Mouse (Mus musculus): ENCODE measurements at regions not wholly inside any gene's neighbourhood (a gene's known extent, or its start where the extent isn't known, plus 50 kb on each side); places are given as distances from the start of the nearest gene placed in this dataset.

DNA sequence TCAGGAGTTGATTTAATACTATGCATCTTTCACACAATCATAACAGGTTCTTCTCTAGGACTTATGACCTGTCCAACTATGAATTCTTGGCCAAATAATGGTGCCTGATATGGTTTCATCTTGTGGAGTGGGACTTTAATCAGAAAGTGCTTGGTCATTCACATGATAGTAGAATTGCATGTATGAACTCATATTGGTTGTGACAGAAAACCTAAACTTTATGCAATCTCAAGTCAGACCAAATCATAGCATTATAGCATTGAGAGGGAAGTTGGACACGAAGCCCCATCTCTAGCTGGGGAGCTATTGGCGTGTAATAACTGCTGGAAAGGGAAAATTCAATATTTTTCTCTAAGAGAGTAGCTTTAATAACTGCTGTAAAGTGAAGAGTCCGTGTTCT lies 639.4 kb upstream of the B3galt2 start:
- no peak for ATAC-seq

GRCm38 (mm10) chr1:143006045-143006444 lies 634.4 kb upstream of the B3galt2 start:
- H3K4me1 ChIP-seq (ENCODE audit: insufficient read depth), result no peaks in the 10 kb centered on the region
- TF ChIP-seq CTCF (IDR thresholded peaks at IDR 0.05; ENCODE audit: low read depth) (no peak), EP300 (IDR thresholded peaks at IDR 0.05; ENCODE audit: low read depth) (no peak)
- no peak overlapping the region for H3K4me3 ChIP-seq (ENCODE audit: low read depth, low read length)
- H3K9ac ChIP-seq (replicated peaks), result no peak overlapping the region
- DNase-seq (no peak), ATAC-seq (no peak)
- no peaks in the 10 kb centered on the region for H3K36me3 ChIP-seq (replicated peaks; ENCODE audit: insufficient read depth, low read length)
- no peak overlapping the region for H3K27ac ChIP-seq (ENCODE audit: low read depth)
- H3K4me2 ChIP-seq (ENCODE audit: low read depth, low read length), result no peak overlapping the region
- H3K27me3 ChIP-seq (ENCODE audit: insufficient read depth, low read length), result no peaks in the 10 kb centered on the region
- 81% methylated on average over 3 of the region's 3 CpGs for WGBS (ENCODE audit: insufficient replicate concordance)
- H3K9me3 ChIP-seq (ENCODE audit: low read length), result no peaks in the 10 kb centered on the region

More for the DNA sequence above, 639.4 kb upstream of the B3galt2 start:
- H3K4me2 ChIP-seq (ENCODE audit: low read depth, low read length), result no peak overlapping the region
- no peak for DNase-seq
- H3K4me1 ChIP-seq (ENCODE audit: insufficient read depth), result no peaks in the 10 kb centered on the region
- no peak overlapping the region for H3K9ac ChIP-seq (replicated peaks)
- no peak overlapping the region for H3K27ac ChIP-seq (ENCODE audit: low read depth)
- no peaks in the 10 kb centered on the region for H3K36me3 ChIP-seq (replicated peaks; ENCODE audit: insufficient read depth, low read length)
- TF ChIP-seq EP300 (IDR thresholded peaks at IDR 0.05; ENCODE audit: low read depth) (no peak), CTCF (IDR thresholded peaks at IDR 0.05; ENCODE audit: low read depth) (no peak)
- no peaks in the 10 kb centered on the region for H3K9me3 ChIP-seq (ENCODE audit: low read length)
- H3K4me3 ChIP-seq (ENCODE audit: low read depth, low read length), result no peak overlapping the region
- 63% methylated on average over 3 of the region's 3 CpGs for WGBS (ENCODE audit: insufficient replicate concordance)
- H3K27me3 ChIP-seq (ENCODE audit: insufficient read depth, low read length), result no peaks in the 10 kb centered on the region

- H3K4me2 ChIP-seq (ENCODE audit: low read depth, low read length), result no peak overlapping the region
These were observed 620.5 kb upstream of the B3galt2 start for GRCm38 (mm10) chr1:143019982-143020381.

DNA sequence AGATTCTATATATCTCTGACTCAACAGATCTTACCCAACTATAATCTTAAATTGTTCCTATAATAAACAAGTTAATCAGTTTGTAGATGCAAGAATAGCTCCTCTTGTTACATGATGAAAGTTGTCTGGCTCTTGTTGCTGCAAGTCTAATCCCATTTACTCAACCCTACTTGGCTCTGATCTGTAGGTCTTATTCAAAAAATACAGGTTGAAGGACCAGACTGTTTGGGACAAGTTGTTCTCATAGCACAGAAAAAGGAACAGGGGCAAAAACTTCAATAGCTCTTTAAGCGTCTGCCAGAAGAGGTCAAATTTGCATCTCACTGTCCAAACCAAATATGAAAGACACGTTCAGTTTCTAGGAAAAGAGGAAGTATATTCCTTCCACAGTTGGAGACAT lies 587.3 kb upstream of the B3galt2 start:
- TF ChIP-seq EP300 (IDR thresholded peaks at IDR 0.05; ENCODE audit: low read depth) (no peak), CTCF (IDR thresholded peaks at IDR 0.05; ENCODE audit: low read depth) (no peak)
- H3K9me3 ChIP-seq (ENCODE audit: low read length), result no peaks in the 10 kb centered on the region
- H3K4me3 ChIP-seq (ENCODE audit: low read depth, low read length), result no peak overlapping the region
- no peaks in the 10 kb centered on the region for H3K27me3 ChIP-seq (ENCODE audit: insufficient read depth, low read length)
- no peak for ATAC-seq
- no peaks in the 10 kb centered on the region for H3K36me3 ChIP-seq (replicated peaks; ENCODE audit: insufficient read depth, low read length)
- no peak overlapping the region for H3K27ac ChIP-seq (ENCODE audit: low read depth)
- no peak overlapping the region for H3K9ac ChIP-seq (replicated peaks)
- WGBS (ENCODE audit: insufficient replicate concordance), result 42% methylated on average over 2 of the region's 2 CpGs
- no peak overlapping the region for H3K4me2 ChIP-seq (ENCODE audit: low read depth, low read length)
- no peak for DNase-seq
- H3K4me1 ChIP-seq (ENCODE audit: insufficient read depth), result no peaks in the 10 kb centered on the region

More at GRCm38 (mm10) chr1:143019982-143020381, 620.5 kb upstream of the B3galt2 start:
- no peak for TF ChIP-seq CTCF (IDR thresholded peaks at IDR 0.05; ENCODE audit: low read depth)
- no peak for TF ChIP-seq EP300 (IDR thresholded peaks at IDR 0.05; ENCODE audit: low read depth)
- 63% methylated on average over 2 of the region's 2 CpGs for WGBS (ENCODE audit: insufficient replicate concordance)
- Histone ChIP-seq H3K9me3 (ENCODE audit: low read length) (no peaks in the 10 kb centered on the region), H3K36me3 (replicated peaks; ENCODE audit: insufficient read depth, low read length) (no peaks in the 10 kb centered on the region), H3K4me3 (ENCODE audit: low read depth, low read length) (no peak overlapping the region), H3K4me1 (ENCODE audit: insufficient read depth) (no peaks in the 10 kb centered on the region), H3K27ac (ENCODE audit: low read depth) (no peak overlapping the region), H3K9ac (replicated peaks) (no peak overlapping the region), H3K27me3 (ENCODE audit: insufficient read depth, low read length) (no peaks in the 10 kb centered on the region)
- no peak for ATAC-seq
- DNase-seq, result no peak

GRCm38 (mm10) chr1:143053599-143053998 lies 586.9 kb upstream of the B3galt2 start:
- no peaks in the 10 kb centered on the region for H3K9me3 ChIP-seq (ENCODE audit: low read length)
- 86% methylated on average over 2 of the region's 2 CpGs for WGBS (ENCODE audit: insufficient replicate concordance)
- ATAC-seq, result no peak

DNA sequence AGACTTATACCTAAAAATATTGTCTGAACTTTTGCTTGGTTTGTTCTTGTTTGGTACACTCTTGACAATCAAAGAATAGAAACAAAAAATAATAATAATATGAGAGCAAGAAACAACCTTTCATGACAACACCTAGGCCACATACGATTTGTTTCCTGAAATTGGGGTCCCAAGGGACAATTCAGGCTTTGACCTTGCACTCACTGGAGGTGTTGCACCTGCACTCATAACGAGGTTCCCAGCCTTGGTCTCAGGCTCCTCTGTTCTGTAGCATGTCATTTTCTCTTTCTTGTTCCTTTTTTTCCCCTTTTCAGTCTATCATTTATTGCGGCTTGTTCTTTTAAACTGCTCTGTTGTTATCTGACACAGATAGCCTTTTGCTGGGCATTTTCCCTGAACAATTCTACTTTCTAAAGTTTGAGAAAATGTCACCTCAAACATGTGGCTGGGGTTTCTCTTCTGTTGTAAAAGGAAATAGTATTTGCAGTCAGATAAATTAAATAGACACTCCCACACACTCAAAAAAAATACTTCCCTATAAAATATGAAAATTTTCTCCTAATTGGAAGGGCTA lies 585.9 kb upstream of the B3galt2 start:
- H3K4me2 ChIP-seq (ENCODE audit: low read depth, low read length), result no peak overlapping the region
- WGBS (ENCODE audit: insufficient replicate concordance), result 58% methylated on average over 3 of the region's 3 CpGs

More at GRCm38 (mm10) chr1:143053599-143053998, 586.9 kb upstream of the B3galt2 start:
- TF ChIP-seq CTCF (IDR thresholded peaks at IDR 0.05; ENCODE audit: low read depth) (no peak), EP300 (IDR thresholded peaks at IDR 0.05; ENCODE audit: low read depth) (no peak)
- Histone ChIP-seq H3K4me3 (ENCODE audit: low read depth, low read length) (no peak overlapping the region), H3K27me3 (ENCODE audit: insufficient read depth, low read length) (no peaks in the 10 kb centered on the region), H3K36me3 (replicated peaks; ENCODE audit: insufficient read depth, low read length) (no peaks in the 10 kb centered on the region), H3K4me1 (ENCODE audit: insufficient read depth) (no peaks in the 10 kb centered on the region), H3K9ac (replicated peaks) (no peak overlapping the region), H3K4me2 (ENCODE audit: low read depth, low read length) (no peak overlapping the region), H3K27ac (ENCODE audit: low read depth) (no peak overlapping the region)
- DNase-seq, result no peak

More for the DNA sequence above, 585.9 kb upstream of the B3galt2 start:
- H3K27me3 ChIP-seq (ENCODE audit: insufficient read depth, low read length), result no peaks in the 10 kb centered on the region
- ATAC-seq (no peak), DNase-seq (no peak)
- no peak overlapping the region for H3K4me3 ChIP-seq (ENCODE audit: low read depth, low read length)
- H3K27ac ChIP-seq (ENCODE audit: low read depth), result no peak overlapping the region
- H3K9me3 ChIP-seq (ENCODE audit: low read length), result no peaks in the 10 kb centered on the region
- no peaks in the 10 kb centered on the region for H3K4me1 ChIP-seq (ENCODE audit: insufficient read depth)
- TF ChIP-seq EP300 (IDR thresholded peaks at IDR 0.05; ENCODE audit: low read depth), result no peak
- no peak for TF ChIP-seq CTCF (IDR thresholded peaks at IDR 0.05; ENCODE audit: low read depth)
- no peak overlapping the region for H3K9ac ChIP-seq (replicated peaks)
- no peaks in the 10 kb centered on the region for H3K36me3 ChIP-seq (replicated peaks; ENCODE audit: insufficient read depth, low read length)

Data from liver, postnatal 0 days (tissue).